Mouse (Mus musculus) frontal cortex, postnatal 14 days (tissue): ENCODE results near the gene Mrgprh.
"Not testable (repeated sequence)": the region's sequence is repeated elsewhere in the genome, so short reads cannot be mapped to it uniquely, and the experiment has no call there.

Experiments used
- DNase-seq, 2 experiments: peaks; one replicate each; pipeline ENCODE4 v3.0.0; 2022; ENCODE audit warnings: low spot score in 2 of 2

Mrgprh gene

GRCm38 (mm10) chr17:12868043-12868442 is 7.8 kb upstream of the Mrgprh start, which contains the start of gene Mas1:
TSS of gene Mas1 (minus strand) at chr17:12868143.
- no peak for DNase-seq

GRCm38 (mm10) chr17:12868640-12869039 is 7.2 kb upstream of the Mrgprh start:
- no peak for DNase-seq

- DNase-seq, result no peak
These were observed 3.4 kb upstream of the Mrgprh start for GRCm38 (mm10) chr17:12872275-12873028.

- DNase-seq, result peak; percentile 73 to 86
These were observed 4.3 kb downstream of the Mrgprh start for GRCm38 (mm10) chr17:12880178-12880577.

GRCm38 (mm10) chr17:12881216-12881615 is 5.4 kb downstream of the Mrgprh start:
- DNase-seq, result no peak

- DNase-seq, result no peak
These were observed 10.8 kb downstream of the Mrgprh start for GRCm38 (mm10) chr17:12886620-12887019.

- no peak for DNase-seq
These were observed 11.4 kb downstream of the Mrgprh start for GRCm38 (mm10) chr17:12887021-12887775.

- no peak for DNase-seq
These were observed 15.2 kb downstream of the Mrgprh start for GRCm38 (mm10) chr17:12891054-12891453.

- DNase-seq, result no peak
These were observed 16.2 kb downstream of the Mrgprh start for GRCm38 (mm10) chr17:12892033-12892432.

GRCm38 (mm10) chr17:12897674-12898073 is 21.8 kb downstream of the Mrgprh start:
- DNase-seq, result no peak

- not testable (repeated sequence) for DNase-seq
These were observed 22.8 kb downstream of the Mrgprh start for GRCm38 (mm10) chr17:12898607-12899006.

GRCm38 (mm10) chr17:12902291-12902690 is 26.5 kb downstream of the Mrgprh start:
- DNase-seq, result no peak

GRCm38 (mm10) chr17:12903372-12904333 is 27.8 kb downstream of the Mrgprh start:
- no peak for DNase-seq

GRCm38 (mm10) chr17:12904349-12904748 is 28.5 kb downstream of the Mrgprh start:
- DNase-seq, result no peak

- no peak for DNase-seq
These were observed 30.0 kb downstream of the Mrgprh start for GRCm38 (mm10) chr17:12905810-12906209.

GRCm38 (mm10) chr17:12906436-12906835 is 30.6 kb downstream of the Mrgprh start:
- DNase-seq, result no peak

- no peak for DNase-seq
These were observed 33.8 kb downstream of the Mrgprh start, which contains the start of gene Pnldc1 for GRCm38 (mm10) chr17:12909361-12910280. TSS of gene Pnldc1 (minus strand) at chr17:12910230.

GRCm38 (mm10) chr17:12910391-12910790 is 34.6 kb downstream of the Mrgprh start:
- no peak for DNase-seq

- DNase-seq, result no peak
These were observed 39.6 kb downstream of the Mrgprh start, which contains the start of gene Tcp1 for GRCm38 (mm10) chr17:12915488-12915880. TSS of gene Tcp1 (plus strand) at chr17:12915701.

- DNase-seq, result peak; percentile 98 to 99
These were observed 40.2 kb downstream of the Mrgprh start, which contains the start of gene Mrpl18 for GRCm38 (mm10) chr17:12915881-12916583. TSS of gene Mrpl18 (minus strand) at chr17:12916345.
